Mouse (Mus musculus) heart, embryonic 14.5 days (tissue): ENCODE measurements around the gene Camta1. TPM values are rescaled to one million over a fixed set of nuclear protein-coding genes. Genes with fewer than 3 reads are reported as not detected.

Experiments
- ATAC-seq: fragments of 200-750 bp; cut with Nextera tagmentation; 2 replicates; pipeline ENCODE4 v1.8.0; 2017; ENCODE audit warnings: low read depth, moderate TSS enrichment; ENCODE audit not compliant: insufficient number of reproducible peaks, insufficient read depth, low FRiP score
- H3K27ac ChIP-seq, 2 experiments: fragments of 200-500 bp in 1 of 2; fragments of 300-500 bp in 1 of 2; sonication (generic) in 1 of 2; replicated peaks in 1 of 2; 2 replicates each; pipeline ENCODE4 v1.5.1; 2012 to 2014; ENCODE audit warnings: low read depth in 2 of 2, low read length in 2 of 2, control low read depth in 1 of 2, mild to moderate bottlenecking in 1 of 2, mixed read lengths in 1 of 2; ENCODE audit not compliant: control insufficient read depth in 1 of 2, insufficient read depth in 1 of 2
- H3K27me3 ChIP-seq: fragments of 300-500 bp; sonication (generic); 2 replicates; pipeline ENCODE4 v1.6.1; 2014; ENCODE audit warnings: mild to moderate bottlenecking, low read length, control low read depth; ENCODE audit not compliant: control insufficient read depth, insufficient read depth
- H3K36me3 ChIP-seq: fragments of 300-500 bp; sonication (generic); 2 replicates; pipeline ENCODE4 v1.6.1; 2014; ENCODE audit warnings: mild to moderate bottlenecking, control low read depth, low read length, mixed read lengths; ENCODE audit not compliant: control insufficient read depth, insufficient read depth
- H3K4me1 ChIP-seq, 2 experiments: fragments of 200-500 bp in 1 of 2; fragments of 300-500 bp in 1 of 2; sonication (generic) in 1 of 2; 2 replicates each; pipeline ENCODE4 v1.6.1; 2012 to 2014; ENCODE audit warnings: low read length in 2 of 2, control low read depth in 1 of 2, mixed read lengths in 1 of 2; ENCODE audit not compliant: control insufficient read depth in 2 of 2, insufficient read depth in 2 of 2
- H3K4me2 ChIP-seq: fragments of 300-500 bp; sonication (generic); 2 replicates; pipeline ENCODE4 v1.6.1; 2014; ENCODE audit warnings: mild to moderate bottlenecking, low read length
- H3K4me3 ChIP-seq, 2 experiments: fragments of 200-500 bp in 1 of 2; fragments of 300-500 bp in 1 of 2; sonication (generic) in 1 of 2; 2 replicates each; pipeline ENCODE4 v1.5.1; 2012 to 2014; ENCODE audit warnings: low read length in 2 of 2, mild to moderate bottlenecking in 2 of 2, control low read depth in 1 of 2, low read depth in 1 of 2, moderate library complexity in 1 of 2; ENCODE audit not compliant: control insufficient read depth in 1 of 2, insufficient read depth in 1 of 2
- H3K9ac ChIP-seq: fragments of 300-500 bp; sonication (generic); 2 replicates; pipeline ENCODE4 v1.6.1; 2014; ENCODE audit warnings: mild to moderate bottlenecking, low read length
- H3K9me3 ChIP-seq: fragments of 300-500 bp; sonication (generic); 2 replicates; pipeline ENCODE4 v1.6.1; 2016; ENCODE audit warnings: low read length, control low read depth; ENCODE audit not compliant: control insufficient read depth
- WGBS: fragments of 180-500 bp; shearing (Covaris S2); extraction: QIAGEN DNeasy Blood & Tissue Kit; methylation state at CpG from one replicate; pipeline ENCODE4 v1.1.7; 2014; 5-methylcytosine and 5-hydroxymethylcytosine counted together
- polyA plus RNA-seq: library from polyadenylated mRNA; unstranded; fragments of >200 nt; fragmentation: Nextera tagmentation; extraction: Ambion mirVana; gene quantifications from 2 replicates; pipeline ENCODE4 v1.2.1, GENCODE M21; 2014

Gene Camta1
- polyA plus RNA-seq, 1 experiment from 2014 or later, result 150 TPM

- H3K4me2 ChIP-seq, result no peak overlapping the region
- H3K4me1 ChIP-seq, result peaks cover 30 to 34% of the 10 kb centered on the region in 2 experiments
- H3K27ac ChIP-seq, result no peak overlapping the region
- H3K9me3 ChIP-seq, result no peaks in the 10 kb centered on the region
- WGBS, result 68% methylated on average over 9 of the region's 9 CpGs
- H3K36me3 ChIP-seq, result no peaks in the 10 kb centered on the region
- H3K4me3 ChIP-seq, result no peak overlapping the region
- peaks cover 10% of the 10 kb centered on the region for H3K27me3 ChIP-seq
- no peak for ATAC-seq
- H3K9ac ChIP-seq, result no peak overlapping the region
Measured at GRCm38 (mm10) chr4:151132493-151132892, 729.2 kb downstream of the Camta1 start.

- Histone ChIP-seq H3K9ac (peak overlapping the region; percentile 34; the same call in 1 of the 2 replicates), H3K27ac (no peak overlapping the region), H3K4me3 (no peak overlapping the region), H3K36me3 (no peaks in the 10 kb centered on the region), H3K27me3 (peaks cover 10% of the 10 kb centered on the region), H3K4me1 (peaks cover 31 to 35% of the 10 kb centered on the region in 2 experiments), H3K9me3 (no peaks in the 10 kb centered on the region), H3K4me2 (no peak overlapping the region)
- WGBS, result 56% methylated on average over 9 of the region's 9 CpGs
- no peak for ATAC-seq
Measured at GRCm38 (mm10) chr4:151130756-151131490, 730.8 kb downstream of the Camta1 start.

GRCm38 (mm10) chr4:151129725-151130557, 731.7 kb downstream of the Camta1 start:
- H3K4me1 ChIP-seq, result peaks cover 37 to 39% of the 10 kb centered on the region in 2 experiments
- H3K36me3 ChIP-seq, result no peaks in the 10 kb centered on the region
- H3K9ac ChIP-seq, result peak overlapping the region; percentile 90
- WGBS, result 70% methylated on average over 16 of the region's 16 CpGs
- no peak for ATAC-seq
- H3K9me3 ChIP-seq, result no peaks in the 10 kb centered on the region
- H3K4me3 ChIP-seq, result peak overlapping the region in 1 of 2 experiments; percentile 62; a peak in 2 of 4 replicates
- H3K4me2 ChIP-seq, result peak overlapping the region; percentile 97
- no peak overlapping the region for H3K27ac ChIP-seq
- peaks cover 10% of the 10 kb centered on the region for H3K27me3 ChIP-seq

GRCm38 (mm10) chr4:151128641-151129541, 732.8 kb downstream of the Camta1 start:
- peaks cover 43 to 47% of the 10 kb centered on the region in 2 experiments for H3K4me1 ChIP-seq
- H3K27ac ChIP-seq, result peak overlapping the region; percentile 88
- ATAC-seq, result peak; percentile 33
- H3K4me3 ChIP-seq, result peak overlapping the region; percentile 62 to 68
- no peaks in the 10 kb centered on the region for H3K36me3 ChIP-seq
- peak overlapping the region; percentile 97 for H3K4me2 ChIP-seq
- H3K27me3 ChIP-seq, result peaks cover 10% of the 10 kb centered on the region; the same call in 1 of the 2 replicates
- H3K9ac ChIP-seq, result peak overlapping the region; percentile 90
- no peaks in the 10 kb centered on the region for H3K9me3 ChIP-seq
- WGBS, result under 1% methylated on average over 69 of the region's 69 CpGs

- Histone ChIP-seq H3K9me3 (no peaks in the 10 kb centered on the region), H3K4me1 (peaks cover 43 to 48% of the 10 kb centered on the region in 2 experiments), H3K36me3 (no peaks in the 10 kb centered on the region), H3K9ac (peak overlapping the region; percentile 90), H3K27ac (peak overlapping the region; percentile 88), H3K4me2 (peak overlapping the region; percentile 97), H3K4me3 (peak overlapping the region; percentile 62 to 68), H3K27me3 (peaks cover 10% of the 10 kb centered on the region; the same call in 1 of the 2 replicates)
- 0 out of 2 replicates have a peak, but pooled peaks have one; percentile 6 for ATAC-seq
- WGBS, result 13% methylated on average over 9 of the region's 10 CpGs
Measured at GRCm38 (mm10) chr4:151127636-151128548, 733.8 kb downstream of the Camta1 start.

- Histone ChIP-seq H3K36me3 (no peaks in the 10 kb centered on the region), H3K27ac (no peak overlapping the region), H3K9ac (no peak overlapping the region), H3K9me3 (no peaks in the 10 kb centered on the region), H3K27me3 (no peaks in the 10 kb centered on the region), H3K4me3 (no peak overlapping the region), H3K4me1 (peaks cover 4 to 8% of the 10 kb centered on the region in 2 experiments; a peak in 2 of 4 replicates), H3K4me2 (no peak overlapping the region)
- ATAC-seq, result no peak
- 88% methylated on average over 3 of the region's 3 CpGs for whole genome bisulfite sequencing
Measured at GRCm38 (mm10) chr4:151118883-151119282, 742.8 kb downstream of the Camta1 start.
